Mouse (Mus musculus): ENCODE data around the gene Cbx6. TPM values are rescaled to one million over a fixed set of nuclear protein-coding genes. Genes with fewer than 3 reads are reported as not detected.

Gene Cbx6
- polyA plus RNA-seq, 1 experiment, result 26.1 TPM

DNA sequence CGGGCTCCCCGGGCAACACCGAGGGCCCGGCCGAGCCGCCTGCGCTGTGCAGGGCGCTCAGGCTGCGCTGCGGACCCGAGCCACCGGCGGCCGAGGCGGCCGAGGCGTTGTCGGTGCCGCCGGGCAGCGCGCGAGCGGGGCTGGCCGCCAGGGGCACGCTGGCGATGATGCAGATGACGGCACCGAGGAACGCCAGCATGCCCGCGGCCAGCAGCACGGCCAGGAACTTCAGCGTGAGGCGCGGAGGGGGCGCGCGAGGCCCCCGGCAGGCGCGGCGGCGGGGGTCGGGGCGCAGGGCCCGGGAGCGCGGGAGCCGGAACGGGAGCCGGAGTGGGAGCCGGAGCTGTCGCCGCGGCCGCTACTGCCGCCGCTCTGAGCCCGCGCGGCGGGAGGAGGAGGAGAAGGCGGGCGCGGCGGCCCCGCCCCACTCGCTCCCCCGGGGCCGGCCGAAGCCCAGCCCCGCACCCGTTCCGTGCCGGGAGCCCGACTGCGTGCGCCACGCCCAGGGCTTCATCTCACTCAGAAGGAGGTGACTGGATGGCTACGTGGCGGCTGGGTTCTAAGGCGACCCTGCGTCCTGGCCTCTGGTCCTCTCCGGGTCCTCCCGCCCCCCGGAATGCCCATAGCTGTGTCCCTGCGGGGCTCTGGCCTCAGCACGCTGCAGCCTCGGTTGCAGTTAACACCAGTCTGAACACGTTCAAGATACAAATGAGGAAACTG lies 30.0 kb downstream of the Cbx6 start, which contains the start of gene Nptxr:
Nptxr (minus strand) TSS at position 415 of the 720 bp plus-strand sequence.
- H3K27me3 ChIP-seq (ENCODE audit: control insufficient read depth, insufficient read depth, insufficient read length), result peaks cover 4% of the 10 kb centered on the region
- H3K4me2 ChIP-seq (ENCODE audit: low read depth), result peak within 1 kb of the TSS; percentile 78

DNA sequence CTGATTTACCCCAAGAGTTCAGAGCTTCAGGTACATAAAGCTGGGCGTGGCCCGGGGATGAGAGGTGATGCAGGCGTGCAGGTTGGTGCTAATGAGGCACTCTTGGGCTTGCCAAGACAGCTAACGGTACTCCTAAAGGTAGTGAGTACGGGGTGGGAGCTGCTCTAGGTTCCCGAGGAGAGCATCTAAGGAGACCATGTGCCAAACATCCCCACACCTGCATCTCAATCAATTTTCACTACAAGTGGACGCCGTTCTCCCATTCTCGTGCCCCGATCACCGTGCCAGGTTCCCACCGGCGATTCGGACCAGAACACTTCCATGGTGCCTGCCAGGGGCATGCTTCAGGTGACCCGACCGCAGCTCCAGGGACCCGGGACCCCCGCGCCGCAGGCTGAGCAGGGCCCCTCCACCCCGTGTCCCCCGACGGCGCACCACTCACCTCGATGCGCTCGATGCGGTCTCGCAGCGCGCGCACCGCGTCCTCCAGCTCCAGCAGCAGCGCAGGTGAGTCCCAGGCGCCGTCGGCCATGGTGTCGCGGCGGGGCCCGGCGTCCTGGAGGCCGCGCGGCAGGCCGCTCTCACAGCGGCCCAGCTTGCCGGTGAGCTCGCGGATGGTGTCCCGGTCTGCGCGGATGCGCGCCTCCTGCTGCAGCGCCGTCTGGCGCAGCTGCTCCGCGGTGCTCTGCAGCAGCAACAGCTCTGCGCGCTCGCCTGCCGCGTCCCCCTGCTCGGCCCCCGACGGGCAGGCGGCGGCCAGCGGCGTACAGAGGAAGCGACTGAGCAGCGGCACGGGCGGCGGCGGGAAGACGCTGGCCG lies 30.7 kb downstream of the Cbx6 start:
- Histone ChIP-seq H3K36me3 (ENCODE audit: control insufficient read depth, insufficient read depth) (no peaks in the 10 kb centered on the region), H3ac (ENCODE audit: control insufficient read depth, insufficient read length) (peak overlapping the region; percentile 69), H3K4me2 (ENCODE audit: low read depth) (peak overlapping the region; percentile 78), H3K4me3 (peak overlapping the region; percentile 18), H3K27me3 (ENCODE audit: control insufficient read depth, insufficient read depth, insufficient read length) (peaks cover 4% of the 10 kb centered on the region), H3K79me2 (ENCODE audit: control insufficient read depth, insufficient read depth) (no peaks in the 10 kb centered on the region)
- no peak for TF ChIP-seq CEBPB (IDR thresholded peaks at IDR 0.05; ENCODE audit: insufficient read depth, poor library complexity, severe bottlenecking)
- no peak for TF ChIP-seq MAX (IDR thresholded peaks at IDR 0.05; ENCODE audit: low read depth)
- TF ChIP-seq E2F4 (IDR thresholded peaks at IDR 0.05; ENCODE audit: insufficient read depth), result no peak
- no peak for TF ChIP-seq USF1 (IDR thresholded peaks at IDR 0.05; ENCODE audit: low read depth)
- no peak for TF ChIP-seq REST (IDR thresholded peaks at IDR 0.05; ENCODE audit: insufficient read depth, insufficient read length)
- no peak for TF ChIP-seq POLR2AphosphoS2 (IDR thresholded peaks at IDR 0.05; ENCODE audit: insufficient read length, low read depth)
- peak; percentile 2 for TF ChIP-seq TCF3 (IDR thresholded peaks at IDR 0.05; ENCODE audit: insufficient read length, low read depth)
- TF ChIP-seq MYOG (IDR thresholded peaks at IDR 0.05; ENCODE audit: control insufficient read depth in 1 of 3, insufficient read depth in 1 of 3, insufficient read length in 2 of 3, low read depth in 2 of 3), result peak in 2 of 3 experiments; percentile 82 to 87
- no peak for TF ChIP-seq POLR2A (IDR thresholded peaks at IDR 0.05; ENCODE audit: insufficient read length, low read depth)
- TF ChIP-seq SRF (IDR thresholded peaks at IDR 0.05; ENCODE audit: control insufficient read depth, insufficient read length, low read depth), result no peak
- TF ChIP-seq MYOD1 (IDR thresholded peaks at IDR 0.05; ENCODE audit: control insufficient read depth in 1 of 3, insufficient read length in 2 of 3, low read depth in 2 of 3), result peak in 2 of 3 experiments; percentile 78 to 87
- TF ChIP-seq TCF12 (IDR thresholded peaks at IDR 0.05; ENCODE audit: insufficient read depth, poor library complexity, severe bottlenecking), result no peak

More for the DNA sequence above, 30.0 kb downstream of the Cbx6 start, which contains the start of gene Nptxr:
- peak within 1 kb of the TSS; percentile 18 for H3K4me3 ChIP-seq
- TF ChIP-seq E2F4 (IDR thresholded peaks at IDR 0.05; ENCODE audit: insufficient read depth) (peak; percentile 41), MYOD1 (IDR thresholded peaks at IDR 0.05; ENCODE audit: control insufficient read depth in 1 of 3, insufficient read length in 2 of 3, low read depth in 2 of 3) (no peak), POLR2AphosphoS2 (IDR thresholded peaks at IDR 0.05; ENCODE audit: insufficient read length, low read depth) (peak; percentile 75), TCF3 (IDR thresholded peaks at IDR 0.05; ENCODE audit: insufficient read length, low read depth) (no peak), USF1 (IDR thresholded peaks at IDR 0.05; ENCODE audit: low read depth) (no peak), MAX (IDR thresholded peaks at IDR 0.05; ENCODE audit: low read depth) (no peak), POLR2A (IDR thresholded peaks at IDR 0.05; ENCODE audit: insufficient read length, low read depth) (peak; percentile 83)
- no peaks in the 10 kb centered on the region for H3K36me3 ChIP-seq (ENCODE audit: control insufficient read depth, insufficient read depth)
- no peaks in the 10 kb centered on the region for H3K79me2 ChIP-seq (ENCODE audit: control insufficient read depth, insufficient read depth)
- H3ac ChIP-seq (ENCODE audit: control insufficient read depth, insufficient read length), result peak within 1 kb of the TSS; percentile 69

DNA sequence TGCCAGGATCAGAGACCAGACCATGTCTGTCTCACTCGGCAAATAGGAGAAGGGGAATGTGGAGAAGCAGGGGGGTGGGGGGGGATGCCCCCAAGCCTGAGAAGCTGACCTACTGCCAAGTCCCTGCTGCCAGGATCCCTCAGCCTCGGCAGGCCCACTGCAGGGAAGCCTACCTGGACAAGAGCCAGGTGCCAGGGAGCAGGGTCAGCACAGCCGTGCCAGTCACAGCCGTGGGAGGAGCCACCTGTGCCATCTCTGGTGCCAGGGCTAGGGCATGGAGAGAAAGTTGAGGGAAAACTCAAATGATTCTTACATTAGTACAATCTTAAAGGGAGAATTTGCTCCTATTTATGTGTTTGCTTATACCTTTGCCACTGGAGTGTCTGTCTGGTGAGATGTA lies 32.2 kb downstream of the Cbx6 start:
- H3ac ChIP-seq (ENCODE audit: control insufficient read depth, insufficient read length), result no peak overlapping the region
- no peaks in the 10 kb centered on the region for H3K36me3 ChIP-seq (ENCODE audit: control insufficient read depth, insufficient read depth)
- no peak overlapping the region for H3K4me2 ChIP-seq (ENCODE audit: low read depth)
- TF ChIP-seq MYOG (IDR thresholded peaks at IDR 0.05; ENCODE audit: control insufficient read depth in 1 of 3, insufficient read depth in 1 of 3, insufficient read length in 2 of 3, low read depth in 2 of 3) (no peak), POLR2A (IDR thresholded peaks at IDR 0.05; ENCODE audit: insufficient read length, low read depth) (no peak), E2F4 (IDR thresholded peaks at IDR 0.05; ENCODE audit: insufficient read depth) (no peak), SRF (IDR thresholded peaks at IDR 0.05; ENCODE audit: control insufficient read depth, insufficient read length, low read depth) (no peak), TCF3 (IDR thresholded peaks at IDR 0.05; ENCODE audit: insufficient read length, low read depth) (no peak), MAX (IDR thresholded peaks at IDR 0.05; ENCODE audit: low read depth) (no peak), REST (IDR thresholded peaks at IDR 0.05; ENCODE audit: insufficient read depth, insufficient read length) (no peak), MYOD1 (IDR thresholded peaks at IDR 0.05; ENCODE audit: control insufficient read depth in 1 of 3, insufficient read length in 2 of 3, low read depth in 2 of 3) (no peak), CEBPB (IDR thresholded peaks at IDR 0.05; ENCODE audit: insufficient read depth, poor library complexity, severe bottlenecking) (no peak), USF1 (IDR thresholded peaks at IDR 0.05; ENCODE audit: low read depth) (no peak), POLR2AphosphoS2 (IDR thresholded peaks at IDR 0.05; ENCODE audit: insufficient read length, low read depth) (no peak)
- peaks cover 4% of the 10 kb centered on the region for H3K27me3 ChIP-seq (ENCODE audit: control insufficient read depth, insufficient read depth, insufficient read length)
- H3K4me3 ChIP-seq, result no peak overlapping the region
- H3K79me2 ChIP-seq (ENCODE audit: control insufficient read depth, insufficient read depth), result no peaks in the 10 kb centered on the region

DNA sequence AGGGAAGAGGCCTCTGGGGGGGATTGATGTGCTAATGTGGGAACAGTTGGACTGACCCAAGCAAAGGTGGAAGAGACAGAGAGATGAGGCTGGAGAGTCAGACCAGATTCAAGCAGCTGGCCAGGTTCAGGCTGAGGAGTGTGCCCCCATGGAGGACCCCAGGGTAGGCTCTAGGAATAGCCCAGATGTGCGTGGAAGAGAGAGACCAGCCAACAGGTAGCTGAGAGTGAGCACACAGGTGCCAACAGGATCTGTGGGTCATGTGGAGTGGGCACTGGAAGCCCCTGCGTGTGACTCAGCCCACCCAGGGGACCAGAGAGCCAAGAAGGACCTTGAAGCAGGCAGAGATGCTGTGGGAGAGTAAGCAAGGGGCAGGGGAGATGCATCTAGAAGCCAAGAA lies 32.8 kb downstream of the Cbx6 start:
- Histone ChIP-seq H3ac (ENCODE audit: control insufficient read depth, insufficient read length) (no peak overlapping the region), H3K79me2 (ENCODE audit: control insufficient read depth, insufficient read depth) (no peaks in the 10 kb centered on the region), H3K27me3 (ENCODE audit: control insufficient read depth, insufficient read depth, insufficient read length) (peaks cover 4% of the 10 kb centered on the region), H3K4me2 (ENCODE audit: low read depth) (no peak overlapping the region), H3K4me3 (no peak overlapping the region), H3K36me3 (ENCODE audit: control insufficient read depth, insufficient read depth) (no peaks in the 10 kb centered on the region)
- TF ChIP-seq CEBPB (IDR thresholded peaks at IDR 0.05; ENCODE audit: insufficient read depth, poor library complexity, severe bottlenecking) (no peak), POLR2AphosphoS2 (IDR thresholded peaks at IDR 0.05; ENCODE audit: insufficient read length, low read depth) (no peak), REST (IDR thresholded peaks at IDR 0.05; ENCODE audit: insufficient read depth, insufficient read length) (no peak), SRF (IDR thresholded peaks at IDR 0.05; ENCODE audit: control insufficient read depth, insufficient read length, low read depth) (no peak), MYOG (IDR thresholded peaks at IDR 0.05; ENCODE audit: control insufficient read depth in 1 of 3, insufficient read depth in 1 of 3, insufficient read length in 2 of 3, low read depth in 2 of 3) (no peak), TCF12 (IDR thresholded peaks at IDR 0.05; ENCODE audit: insufficient read depth, poor library complexity, severe bottlenecking) (no peak)
